Mouse (Mus musculus) MEL (cell line): ENCODE measurements around the gene Defb28. TPM values are rescaled to one million over a fixed set of nuclear protein-coding genes. Genes with fewer than 3 reads are reported as not detected.

Experiments used
- DNase-seq: peaks from one replicate; pipeline ENCODE4 v3.0.0; 2011; ENCODE audit warnings: low read depth, low spot score
- H3K27ac ChIP-seq: 2 replicates; pipeline ENCODE4 v1.5.1; 2012; ENCODE audit warnings: low read depth, mild to moderate bottlenecking, control low read depth, low read length, moderate library complexity; ENCODE audit not compliant: control insufficient read depth
- H3K27me3 ChIP-seq, 2 experiments: fragments of 150-350 bp in 1 of 2; sonication (generic) in 1 of 2; 2 replicates each; pipeline ENCODE4 v1.6.1; 2012; ENCODE audit warnings: low read length in 2 of 2, mild to moderate bottlenecking in 2 of 2, improper control_type of control experiment in 1 of 2, moderate library complexity in 1 of 2; ENCODE audit not compliant: insufficient read depth in 2 of 2, control insufficient read depth in 1 of 2
- H3K36me3 ChIP-seq, 2 experiments: 2 replicates each; pipeline ENCODE4 v1.6.1; 2012 to 2014; ENCODE audit warnings: low read length in 2 of 2, improper control_type of control experiment in 1 of 2, inconsistent platforms in 1 of 2, mild to moderate bottlenecking in 1 of 2; ENCODE audit not compliant: insufficient read depth in 2 of 2, control insufficient read depth in 1 of 2
- H3K4me1 ChIP-seq, 2 experiments: fragments of 150-350 bp in 1 of 2; sonication (generic) in 1 of 2; 2 replicates each; pipeline ENCODE4 v1.6.1; 2012; ENCODE audit warnings: low read length in 2 of 2, improper control_type of control experiment in 1 of 2, mild to moderate bottlenecking in 1 of 2; ENCODE audit not compliant: insufficient read depth in 2 of 2, control insufficient read depth in 1 of 2
- H3K4me3 ChIP-seq, 2 experiments: fragments of 150-350 bp in 1 of 2; sonication (generic) in 1 of 2; 2 replicates each; pipeline ENCODE4 v1.5.1; 2012; ENCODE audit warnings: low read depth in 2 of 2, low read length in 2 of 2, mild to moderate bottlenecking in 2 of 2, moderate library complexity in 2 of 2, control low read depth in 1 of 2, improper control_type of control experiment in 1 of 2; ENCODE audit not compliant: control insufficient read depth in 1 of 2, insufficient read depth in 1 of 2
- H3K79me2 ChIP-seq: 2 replicates; pipeline ENCODE4 v1.6.1; 2012; ENCODE audit warnings: mild to moderate bottlenecking, low read length, moderate library complexity; ENCODE audit not compliant: control insufficient read depth, poor library complexity, insufficient read depth
- H3K9ac ChIP-seq: 2 replicates; pipeline ENCODE4 v1.6.1; 2012; ENCODE audit warnings: low read depth, mild to moderate bottlenecking, control low read depth, low read length, moderate library complexity; ENCODE audit not compliant: control insufficient read depth, poor library complexity, severe bottlenecking
- H3K9me3 ChIP-seq: fragments of 150-350 bp; sonication (generic); replicated peaks from 2 replicates; pipeline ENCODE4 v1.6.1; 2012; ENCODE audit warnings: mild to moderate bottlenecking, low read length, improper control_type of control experiment, moderate library complexity; ENCODE audit not compliant: insufficient read depth
- CHD2 ChIP-seq: IDR thresholded peaks from 2 replicates; pipeline ENCODE4 v1.6.1; 2011; ENCODE audit warnings: low read length, improper control_type of control experiment
- ELF1 ChIP-seq: IDR thresholded peaks from 2 replicates; pipeline ENCODE4 v1.6.1; 2014; ENCODE audit warnings: low read depth, mild to moderate bottlenecking, inconsistent platforms, low read length, improper control_type of control experiment, moderate library complexity
- KAT2A ChIP-seq: conservative IDR thresholded peaks from 2 replicates; pipeline ENCODE4 v1.6.1; 2012; ENCODE audit warnings: low read depth, low read length, improper control_type of control experiment, inconsistent platforms
- MAX ChIP-seq: IDR thresholded peaks from 2 replicates; pipeline ENCODE4 v1.6.1; 2011; ENCODE audit warnings: low read length, improper control_type of control experiment
- MYC ChIP-seq: IDR thresholded peaks from 2 replicates; pipeline ENCODE4 v1.6.1; 2011; ENCODE audit warnings: low read depth, mild to moderate bottlenecking, low read length, improper control_type of control experiment, moderate library complexity
- NRF1 ChIP-seq: IDR thresholded peaks from 2 replicates; pipeline ENCODE4 v1.6.1; 2014; ENCODE audit warnings: low read depth, mild to moderate bottlenecking, inconsistent platforms, low read length, improper control_type of control experiment, moderate library complexity; ENCODE audit not compliant: poor library complexity, insufficient read depth, severe bottlenecking
- POLR2AphosphoS5 ChIP-seq: IDR thresholded peaks from 2 replicates; pipeline ENCODE4 v1.6.1; 2012; ENCODE audit warnings: low read depth, borderline replicate concordance, mild to moderate bottlenecking, inconsistent platforms, low read length, moderate library complexity, mixed read lengths
- RAD21 ChIP-seq: IDR thresholded peaks from 2 replicates; pipeline ENCODE4 v1.6.1; 2011; ENCODE audit warnings: mild to moderate bottlenecking, low read depth, low read length, improper control_type of control experiment
- RCOR1 ChIP-seq: IDR thresholded peaks from 2 replicates; pipeline ENCODE4 v1.6.1; 2012; ENCODE audit warnings: low read depth, mild to moderate bottlenecking, inconsistent platforms, low read length, improper control_type of control experiment
- SIN3A ChIP-seq: IDR thresholded peaks from 2 replicates; pipeline ENCODE4 v1.6.1; 2012; ENCODE audit warnings: low read length, improper control_type of control experiment, inconsistent platforms
- TAL1 ChIP-seq: IDR thresholded peaks from 2 replicates; pipeline ENCODE4 v1.6.1; 2012; ENCODE audit warnings: mild to moderate bottlenecking, inconsistent platforms, low read length, moderate library complexity, mixed read lengths
- UBTF ChIP-seq: IDR thresholded peaks from 2 replicates; pipeline ENCODE4 v1.6.1; 2012; ENCODE audit warnings: low read depth, mild to moderate bottlenecking, inconsistent platforms, low read length, improper control_type of control experiment, moderate library complexity, borderline replicate concordance; ENCODE audit not compliant: insufficient read depth
- USF1 ChIP-seq: IDR thresholded peaks from 2 replicates; pipeline ENCODE4 v1.6.1; 2014; ENCODE audit warnings: low read depth, mild to moderate bottlenecking, inconsistent platforms, low read length, improper control_type of control experiment, moderate library complexity
- ZC3H11A ChIP-seq: IDR thresholded peaks from 2 replicates; pipeline ENCODE4 v1.6.1; 2012; ENCODE audit warnings: low read depth, mild to moderate bottlenecking, inconsistent platforms, low read length, improper control_type of control experiment
- ZKSCAN1 ChIP-seq: IDR thresholded peaks from 2 replicates; pipeline ENCODE4 v1.6.1; 2012; ENCODE audit warnings: low read depth, mild to moderate bottlenecking, inconsistent platforms, low read length, improper control_type of control experiment, moderate library complexity
- ZMIZ1 ChIP-seq: IDR thresholded peaks from 2 replicates; pipeline ENCODE4 v1.6.1; 2012; ENCODE audit warnings: low read depth, mild to moderate bottlenecking, inconsistent platforms, low read length, improper control_type of control experiment, moderate library complexity
- polyA plus RNA-seq, 2 experiments: library from polyadenylated mRNA; stranded (reverse) in 1 of 2; unstranded in 1 of 2; fragments of >175 nt in 1 of 2; fragments of >200 nt in 1 of 2; gene quantifications; 2 replicates each; pipeline versions ENCODE4 v1.2.1 to v1.2.4; 2012; ENCODE audit warnings: low replicate concordance in 2 of 2, low read depth in 1 of 2; ENCODE audit not compliant: insufficient read length in 2 of 2, insufficient read depth in 1 of 2, missing spikeins in 1 of 2
- total RNA-seq: library from RNA; depleted of rRNA; stranded (reverse); fragments of 300-350 nt; gene quantifications from 2 replicates; pipeline ENCODE4 v1.2.3, GENCODE M21; 2012

Gene Defb28
- total and polyA plus RNA-seq, 3 experiments = not detected

DNA sequence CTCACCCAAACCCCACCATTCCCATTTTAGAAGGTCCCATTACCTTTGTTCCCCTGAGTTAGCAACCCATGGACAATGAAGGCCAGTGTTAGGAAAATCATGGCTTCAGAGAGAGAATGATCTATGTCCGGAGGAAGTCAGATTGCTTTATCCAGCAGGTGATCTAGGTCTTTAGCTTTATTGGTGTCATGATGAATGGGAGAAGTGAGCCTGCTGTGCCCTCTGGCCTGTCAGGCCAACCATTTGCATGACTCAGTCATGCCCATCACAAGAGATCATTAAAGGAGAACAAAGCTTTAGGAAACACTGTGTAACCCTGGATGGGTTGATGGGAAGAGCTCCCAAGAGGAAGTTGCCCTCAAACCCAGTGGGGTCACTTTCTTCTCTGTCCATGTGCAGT is 6.5 kb upstream of the Defb28 start, which contains the start of gene Defb26:
Gene Defb26 (minus strand): TSS at position 101 of the 400 bp plus-strand sequence.
- Histone ChIP-seq H3K79me2 (no peaks in the 10 kb centered on the region), H3K9me3 (no peaks in the 10 kb centered on the region), H3K27ac (no peak within 1 kb of the TSS), H3K4me1 (no peaks in the 10 kb centered on the region), H3K36me3 (no peaks in the 10 kb centered on the region), H3K4me3 (no peak within 1 kb of the TSS), H3K9ac (no peak within 1 kb of the TSS), H3K27me3 (peaks cover 8 to 11% of the 10 kb centered on the region in 2 experiments)
- no peak for DNase-seq
- TF ChIP-seq MYC = no peak
- no peak for TF ChIP-seq NRF1
- no peak for TF ChIP-seq ZKSCAN1
- no peak for TF ChIP-seq CHD2
- TF ChIP-seq MAX = no peak
- no peak for TF ChIP-seq RCOR1
- no peak for TF ChIP-seq KAT2A
- no peak for TF ChIP-seq ZC3H11A
- TF ChIP-seq TAL1 = no peak
- no peak for TF ChIP-seq SIN3A
- no peak for TF ChIP-seq USF1
- TF ChIP-seq ELF1 = no peak
- TF ChIP-seq POLR2AphosphoS5 = no peak
- no peak for TF ChIP-seq UBTF
- TF ChIP-seq ZMIZ1 = no peak

DNA sequence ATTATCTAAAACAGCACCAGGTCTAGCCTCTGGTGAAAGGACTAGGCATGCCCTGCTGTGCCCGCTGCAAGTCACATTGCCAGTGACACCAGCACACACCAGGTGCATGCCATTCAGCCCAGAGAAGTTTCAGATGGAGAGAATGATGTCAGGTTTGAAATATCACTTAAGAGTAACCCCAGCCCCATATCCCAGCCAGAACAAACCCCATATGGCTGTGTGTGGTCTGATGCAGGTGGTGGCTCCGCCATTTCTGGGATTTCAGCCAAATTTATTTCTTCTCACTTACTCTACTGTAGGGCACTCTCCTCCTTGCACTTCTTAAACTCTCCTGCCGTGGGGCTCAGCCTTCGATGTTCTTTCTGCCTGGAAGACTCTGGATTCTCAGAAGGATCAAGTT is 2.0 kb upstream of the Defb28 start:
- TF ChIP-seq RAD21 (no peak), MAX (no peak), ELF1 (no peak), TAL1 (no peak), MYC (no peak)
- no peak overlapping the region for H3K27ac ChIP-seq
- H3K79me2 ChIP-seq = no peaks in the 10 kb centered on the region
- H3K27me3 ChIP-seq = peaks cover 0 to 17% of the 10 kb centered on the region in 2 experiments
- H3K9me3 ChIP-seq = no peaks in the 10 kb centered on the region
- H3K36me3 ChIP-seq = no peaks in the 10 kb centered on the region
- H3K4me3 ChIP-seq = no peak overlapping the region
- H3K4me1 ChIP-seq = no peaks in the 10 kb centered on the region
- H3K9ac ChIP-seq = no peak overlapping the region
- DNase-seq = no peak
